Mouse (Mus musculus): ENCODE measurements around the gene Sfn.

The Sfn gene

DNA sequence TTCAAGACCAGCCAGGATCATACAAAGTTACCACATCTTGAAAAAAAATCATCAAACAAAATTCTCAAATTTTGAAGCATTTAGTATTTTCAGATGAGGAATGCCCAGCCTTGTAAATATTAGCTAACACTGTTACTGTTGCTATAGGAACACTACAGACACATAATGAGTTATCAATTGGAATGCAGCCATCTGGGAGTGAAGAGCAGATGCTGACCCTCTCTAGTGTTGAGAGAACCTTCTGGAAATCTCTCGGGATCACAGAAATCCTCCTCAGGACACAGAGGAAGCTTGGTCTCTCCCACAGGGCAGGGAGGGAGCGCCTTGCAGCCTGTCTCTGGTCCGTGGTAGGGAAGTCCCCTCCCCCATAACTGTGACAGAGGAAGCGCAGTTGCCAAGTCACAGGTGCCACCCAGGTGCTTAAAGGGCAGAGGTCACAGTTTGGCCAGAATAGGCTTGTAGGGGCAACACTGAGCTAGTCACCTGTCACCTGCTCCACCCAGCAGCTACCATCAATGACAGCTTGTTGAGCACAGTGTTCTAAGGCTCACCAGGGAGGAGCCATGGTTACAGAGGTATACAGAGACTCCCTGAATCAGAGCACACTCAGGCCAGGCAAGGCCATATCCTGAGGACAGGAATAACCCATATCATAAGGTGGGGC is 17.6 kb upstream of the Sfn start:
- DNase-seq: no peak

DNA sequence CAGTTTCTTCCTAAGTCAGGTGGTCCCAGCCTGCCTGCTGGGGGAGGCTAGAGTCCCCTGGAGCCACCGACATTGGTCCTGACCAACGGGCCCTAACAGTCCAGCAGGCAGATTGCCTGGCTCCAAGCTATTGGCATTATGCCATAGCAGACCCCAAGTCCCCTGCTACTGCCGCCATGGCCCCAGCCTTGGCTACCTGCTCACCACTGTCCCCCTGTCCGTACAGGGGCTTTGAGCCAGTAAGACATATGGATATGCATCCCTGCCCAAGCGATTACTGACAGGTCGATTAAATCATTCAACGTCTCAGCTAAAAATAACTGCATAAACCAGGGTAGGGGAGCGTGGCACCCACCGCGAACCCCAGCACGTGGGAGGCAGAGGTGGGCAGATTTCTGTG is 16.0 kb upstream of the Sfn start:
- no peak for DNase-seq

DNA sequence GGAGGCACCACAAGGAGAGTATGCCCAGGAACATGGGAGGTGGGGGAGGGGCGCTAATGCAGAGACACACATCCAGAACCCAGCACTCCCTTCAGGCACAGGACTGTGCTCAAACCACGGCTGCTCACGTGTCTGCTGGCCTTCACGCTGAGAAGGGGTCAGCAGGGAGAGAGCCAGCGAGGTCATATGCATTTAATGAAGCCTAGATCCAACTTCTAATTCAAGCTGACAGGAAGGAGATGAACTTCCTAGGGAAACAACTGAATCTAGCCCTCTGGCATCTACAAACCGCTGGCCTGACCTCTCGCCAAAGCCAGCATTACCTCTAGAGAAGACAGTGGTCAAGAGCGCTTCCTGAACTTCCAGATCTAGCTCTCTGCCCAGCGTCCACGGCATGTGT is 13.4 kb upstream of the Sfn start:
- peak; percentile 30 for DNase-seq

DNA sequence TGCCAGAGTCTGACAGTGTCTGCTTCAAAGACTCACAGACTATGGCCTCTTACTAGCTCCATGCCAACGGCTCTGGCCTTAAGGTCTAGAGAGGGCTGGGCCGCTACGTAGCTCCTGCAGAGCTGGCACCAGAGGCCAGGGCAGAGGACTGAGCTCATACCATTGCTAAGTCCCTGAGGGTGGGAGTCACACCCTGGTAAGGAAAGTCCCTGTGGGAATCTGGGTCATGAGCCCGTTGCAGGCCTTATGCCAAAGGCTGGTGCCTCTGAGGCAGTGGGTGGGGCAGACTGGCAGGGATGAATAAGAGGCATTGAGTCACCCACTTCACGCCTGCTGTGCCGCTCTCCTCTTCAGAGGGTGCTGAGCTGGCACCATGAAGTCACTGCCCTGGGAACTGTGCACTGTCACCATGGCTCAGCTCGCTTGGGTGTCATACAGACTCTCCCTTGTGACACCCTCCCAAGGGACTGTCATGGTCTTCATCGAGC is 12.3 kb upstream of the Sfn start:
- no peak for DNase-seq

DNA sequence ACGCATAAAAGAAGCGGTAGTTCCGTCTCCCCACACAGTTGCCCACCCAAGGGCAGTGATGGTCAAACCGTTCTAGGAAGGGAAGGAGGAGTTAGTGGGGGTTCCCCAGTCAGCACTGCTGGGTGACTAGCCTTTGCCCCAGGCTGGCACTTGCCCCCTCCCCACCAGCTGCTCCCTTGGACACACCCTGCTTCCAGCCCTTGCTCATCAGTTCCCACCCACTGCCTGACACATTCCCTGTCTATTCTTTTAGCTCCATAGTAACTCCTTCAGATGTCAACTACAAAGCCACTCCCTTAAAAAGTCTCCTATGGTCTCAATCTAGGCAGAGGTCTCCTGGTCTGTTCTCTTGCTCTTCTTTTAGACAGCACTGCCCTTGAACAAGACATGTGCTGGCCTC is 11.9 kb upstream of the Sfn start:
- DNase-seq: no peak

DNA sequence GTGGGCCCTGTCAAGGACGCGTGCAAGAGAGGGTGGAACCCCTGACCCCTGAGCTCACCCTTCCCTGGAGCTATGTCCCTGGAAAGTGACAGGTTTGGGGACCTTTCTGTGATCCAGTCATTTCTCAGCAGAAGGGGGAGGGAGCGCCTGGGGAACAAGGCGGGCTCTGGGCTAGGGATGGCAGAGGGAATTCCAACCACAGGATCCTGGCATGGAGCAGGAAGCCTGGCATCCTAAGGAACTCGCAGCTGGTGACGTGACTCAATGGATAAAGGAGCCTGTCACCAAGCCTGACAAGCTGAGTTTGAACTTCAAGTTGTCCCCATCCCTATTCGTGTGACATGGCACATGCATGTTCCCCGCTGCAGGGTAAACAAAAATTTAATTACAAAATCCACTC is 11.1 kb upstream of the Sfn start:
- no peak for DNase-seq

DNA sequence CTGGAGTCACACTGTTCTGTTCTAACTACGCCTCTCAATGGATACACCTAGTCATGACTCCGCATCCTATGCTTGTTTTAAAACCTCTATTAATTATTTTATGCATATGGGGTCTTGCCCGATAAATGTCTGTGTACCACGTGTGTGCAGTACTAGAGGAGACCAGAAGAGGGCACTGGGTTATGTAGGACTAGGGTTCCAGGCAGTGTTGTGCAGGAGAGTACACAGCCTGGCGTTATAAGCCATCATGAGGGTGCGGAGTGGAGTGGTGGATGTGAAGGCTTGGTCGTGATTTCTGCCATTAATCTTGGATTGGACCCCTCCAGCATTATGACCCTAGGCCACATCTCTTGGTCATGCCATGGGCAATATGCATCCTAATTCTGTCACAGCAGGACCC is 10.4 kb upstream of the Sfn start:
- no peak for DNase-seq

DNA sequence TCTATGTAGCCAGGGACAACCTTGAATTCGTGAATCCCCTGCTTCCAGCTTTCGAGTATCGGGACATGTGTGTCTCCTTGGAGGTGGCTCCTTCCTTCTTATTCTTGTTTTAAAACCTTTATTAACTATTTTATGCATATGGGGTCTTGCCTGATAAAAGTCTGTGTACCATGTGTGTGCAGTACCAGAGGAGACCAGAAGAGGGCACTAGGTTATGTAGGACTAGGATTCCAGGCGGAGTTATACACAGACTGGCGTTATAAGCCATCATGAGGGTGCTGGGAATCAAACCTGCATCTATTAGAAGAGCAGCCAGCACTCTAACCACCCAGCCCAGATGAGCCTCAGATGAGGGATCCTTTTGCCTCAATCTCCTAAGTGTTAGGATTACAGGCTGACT is 9.8 kb upstream of the Sfn start:
- no peak for DNase-seq

DNA sequence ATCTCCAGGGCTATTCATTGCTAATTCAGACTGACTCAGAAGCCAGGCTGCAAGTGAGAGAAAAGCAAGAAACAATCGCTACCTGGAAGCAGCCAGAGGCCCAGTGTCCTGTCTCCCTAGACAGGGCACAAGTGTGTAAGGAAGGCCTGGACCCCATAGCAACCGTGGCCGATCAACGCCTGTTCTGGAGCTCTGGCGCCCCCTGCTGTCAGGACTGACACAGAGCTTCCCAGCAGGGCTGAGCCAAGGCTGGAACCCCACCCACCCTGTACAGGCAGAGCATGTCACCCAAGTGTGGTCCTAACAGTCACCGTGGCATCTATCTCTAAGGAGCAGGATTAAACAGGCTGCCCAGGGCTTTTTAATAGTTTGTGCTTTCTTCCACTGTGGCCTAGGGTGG is 7.8 kb upstream of the Sfn start:
- peak; percentile 72 for DNase-seq

DNA sequence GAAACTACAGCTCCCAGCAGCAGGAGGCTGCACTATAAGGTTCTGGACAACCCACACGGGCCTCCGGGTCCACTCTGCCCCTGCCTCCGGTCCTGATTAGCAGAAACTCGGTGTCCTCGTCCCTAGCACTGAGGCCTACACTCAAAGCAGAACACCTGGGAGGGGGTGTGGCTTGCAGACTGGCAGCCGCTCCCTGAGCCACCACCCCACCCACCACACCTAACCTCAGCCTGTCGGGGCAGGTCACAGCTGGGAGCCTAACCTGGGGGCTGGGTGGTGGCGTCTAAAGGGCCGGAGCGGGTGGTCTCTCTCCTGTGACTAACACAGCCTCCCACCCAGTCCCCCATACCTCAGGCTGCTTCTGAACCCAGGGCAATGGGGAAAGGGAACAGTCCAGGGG is 5.3 kb upstream of the Sfn start:
- no peak for DNase-seq

DNA sequence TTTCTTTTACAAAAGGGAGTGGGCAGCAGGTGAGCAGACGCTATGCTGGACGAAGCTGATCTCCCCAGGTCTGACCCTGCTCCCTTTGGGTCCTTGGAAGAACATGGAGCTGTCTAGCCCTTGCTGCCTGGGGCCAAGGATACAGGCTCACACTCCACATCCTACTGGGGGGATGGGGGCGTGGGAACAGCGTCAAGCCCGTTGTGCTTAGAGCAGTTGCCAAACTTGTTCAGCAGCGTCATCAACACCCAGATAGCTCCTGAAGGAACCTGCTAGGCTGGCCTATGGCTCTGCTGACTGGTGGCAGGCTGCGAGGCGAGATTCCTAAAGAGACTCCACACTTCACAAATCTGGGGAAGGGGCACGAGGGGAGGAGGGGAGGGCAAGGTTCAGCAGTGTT is 3.4 kb upstream of the Sfn start:
- no peak for DNase-seq

DNA sequence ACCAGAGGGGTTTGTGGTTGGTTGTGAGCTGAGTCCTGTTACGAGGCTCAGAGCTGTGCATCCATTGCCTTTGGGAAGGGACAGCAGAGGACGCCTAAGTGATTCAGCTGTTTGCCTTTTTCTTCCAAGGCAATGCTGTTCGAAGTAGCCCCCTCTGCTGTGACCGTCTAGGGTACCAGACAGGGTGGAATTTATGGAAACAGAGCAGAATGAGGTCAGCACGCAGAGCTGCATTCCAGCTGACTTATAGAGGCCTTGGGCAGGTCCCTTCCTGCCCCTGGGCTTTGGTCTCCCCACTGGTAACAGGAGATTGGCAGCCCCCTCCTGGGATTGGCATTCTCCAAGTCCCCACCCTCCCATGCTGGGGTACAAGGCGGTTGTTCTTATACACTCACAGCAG is 2.9 kb upstream of the Sfn start:
- no peak for DNase-seq

DNA sequence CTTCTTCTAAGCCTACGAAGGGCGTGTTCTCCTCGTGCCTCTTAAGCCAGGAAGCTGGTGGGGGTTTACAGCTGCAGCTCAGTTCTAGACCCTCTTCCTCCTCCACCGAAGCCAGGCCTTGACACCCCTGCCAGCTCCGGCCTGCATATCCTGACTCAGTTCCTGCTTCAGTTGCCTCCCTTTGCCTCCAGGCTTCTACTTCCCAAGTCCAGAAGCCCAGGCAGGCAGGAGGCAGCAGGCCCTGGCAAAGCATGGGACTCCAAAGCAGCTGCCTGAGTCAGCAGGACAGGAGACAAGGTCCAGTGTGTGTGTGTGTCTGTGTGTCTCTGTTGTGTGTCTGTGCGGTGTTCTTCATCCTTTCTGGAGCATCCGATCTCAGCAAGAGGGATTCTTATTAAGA is 2.2 kb upstream of the Sfn start:
- no peak for DNase-seq

DNA sequence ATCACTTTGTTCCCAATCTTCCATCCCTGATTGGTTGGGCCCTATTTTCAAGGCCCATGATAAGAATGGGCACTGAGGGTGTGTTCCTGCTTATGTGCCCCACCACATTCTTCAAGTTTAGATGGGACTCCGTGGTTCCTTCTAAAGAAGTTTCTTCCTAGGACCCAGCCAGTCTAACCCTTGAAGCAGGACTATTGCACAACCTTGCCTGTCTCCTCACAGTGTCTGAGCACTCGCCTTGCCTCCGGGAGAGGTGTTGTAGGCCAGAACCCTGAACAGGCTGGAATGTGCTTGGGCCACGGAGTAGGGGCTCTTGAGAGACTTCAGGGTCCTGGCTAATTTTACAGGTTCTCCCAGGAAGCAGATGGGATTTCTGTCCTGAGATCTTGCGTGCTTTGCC is 1.1 kb upstream of the Sfn start:
- DNase-seq: no peak

DNA sequence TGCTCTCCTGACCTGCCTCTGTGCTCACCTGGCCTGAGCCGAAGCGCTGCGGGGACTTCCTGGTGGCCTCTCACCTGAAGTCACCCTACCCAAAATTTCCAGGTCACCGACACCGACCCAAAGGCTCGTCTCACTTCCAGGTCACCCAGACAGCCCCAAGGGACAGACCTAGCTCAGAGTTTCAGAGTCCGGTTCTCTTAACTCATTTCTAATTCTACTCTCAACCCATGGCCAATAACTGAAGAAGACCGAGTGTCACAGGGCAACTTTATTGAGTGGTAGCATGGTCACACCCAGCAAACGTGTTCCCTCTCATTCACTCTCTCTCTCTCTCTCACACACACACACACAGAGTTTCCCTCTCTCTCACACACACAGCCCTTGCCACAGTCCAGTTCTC is 1.7 kb downstream of the Sfn start:
- no peak for DNase-seq

DNA sequence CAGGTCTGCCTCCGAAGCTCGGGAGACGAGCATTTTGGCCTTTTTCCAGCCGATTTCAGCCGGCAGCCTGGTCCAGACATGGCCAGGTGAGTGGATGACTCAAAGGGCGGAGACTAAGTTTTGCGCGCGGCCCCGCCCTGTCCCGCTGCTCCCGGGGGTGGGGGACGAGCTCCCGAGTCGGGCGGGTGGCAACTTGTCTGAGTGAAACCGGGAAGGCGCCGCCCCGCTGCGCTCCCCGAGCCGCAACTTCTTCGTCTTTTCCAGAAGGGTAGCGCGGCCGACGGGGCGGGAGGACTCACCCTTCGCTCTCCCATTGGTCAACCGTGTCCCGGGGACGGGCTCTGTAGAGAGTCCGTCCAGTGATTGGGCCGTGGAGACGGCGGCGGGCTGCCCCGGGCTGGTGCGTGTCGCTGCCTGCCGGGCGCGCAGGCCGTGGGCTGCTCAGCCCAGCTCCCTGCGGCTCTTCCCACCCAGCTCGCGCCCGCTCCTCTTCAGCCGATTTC is 2.3 kb downstream of the Sfn start:
- peak; percentile 96 for DNase-seq

DNA sequence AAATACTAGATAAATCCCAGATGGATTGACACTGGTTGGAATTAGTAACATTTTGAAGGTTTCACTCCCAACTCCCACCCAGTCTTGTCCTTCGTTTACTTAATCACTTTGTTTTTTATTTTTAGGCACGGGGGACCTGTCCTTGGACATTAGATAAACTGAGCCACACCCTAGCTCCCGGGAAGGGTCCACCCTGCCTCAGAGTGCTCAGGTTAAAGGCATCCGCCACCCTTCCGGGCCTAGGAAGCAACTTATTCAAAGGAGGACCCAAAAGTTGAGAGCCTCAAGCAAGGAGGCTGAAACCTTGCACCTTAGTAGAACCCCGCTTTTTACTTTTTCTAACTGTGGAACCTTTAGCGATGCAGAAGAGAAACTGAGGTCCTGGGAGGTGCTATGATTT is 2.9 kb downstream of the Sfn start:
- no peak for DNase-seq

DNA sequence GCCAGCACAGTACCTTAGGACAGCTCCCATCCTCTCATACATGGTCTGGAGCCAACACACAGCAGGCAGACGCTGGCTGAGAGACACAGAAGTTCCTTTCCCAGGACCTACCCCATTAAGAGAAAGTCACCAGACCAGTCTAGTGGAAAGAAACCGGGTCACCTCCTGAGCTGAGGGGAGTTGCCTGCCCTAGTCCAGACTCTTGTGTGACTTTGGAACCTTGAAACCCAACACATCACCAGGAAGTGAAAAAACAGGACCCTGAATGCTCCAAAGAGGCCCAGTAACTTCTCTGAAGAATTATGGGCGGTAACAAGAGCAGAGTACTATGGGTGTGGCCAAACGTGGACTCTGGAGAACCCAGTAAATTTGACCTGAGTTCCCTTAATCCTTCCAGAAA is 3.4 kb downstream of the Sfn start:
- DNase-seq: peak; percentile 67

DNA sequence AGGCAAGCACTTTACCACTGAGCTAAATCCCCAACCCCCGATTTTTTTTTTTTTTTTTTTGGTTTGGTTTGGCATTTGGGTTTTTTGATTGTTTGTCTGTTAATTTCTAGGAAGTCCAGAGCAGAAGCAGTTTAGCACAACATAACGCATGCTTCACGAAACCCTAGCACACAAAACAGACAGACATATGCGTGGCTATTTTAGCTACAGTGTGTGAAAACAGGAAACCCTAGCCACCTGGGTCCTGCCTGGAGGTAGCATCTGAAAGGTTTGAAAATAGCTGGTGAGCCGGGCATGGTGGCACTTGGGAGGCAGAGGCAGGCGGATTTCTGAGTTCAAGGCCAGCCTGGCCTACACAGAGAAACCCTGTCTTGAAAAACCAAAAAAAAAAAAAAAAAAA is 5.9 kb downstream of the Sfn start:
- DNase-seq: no peak

DNA sequence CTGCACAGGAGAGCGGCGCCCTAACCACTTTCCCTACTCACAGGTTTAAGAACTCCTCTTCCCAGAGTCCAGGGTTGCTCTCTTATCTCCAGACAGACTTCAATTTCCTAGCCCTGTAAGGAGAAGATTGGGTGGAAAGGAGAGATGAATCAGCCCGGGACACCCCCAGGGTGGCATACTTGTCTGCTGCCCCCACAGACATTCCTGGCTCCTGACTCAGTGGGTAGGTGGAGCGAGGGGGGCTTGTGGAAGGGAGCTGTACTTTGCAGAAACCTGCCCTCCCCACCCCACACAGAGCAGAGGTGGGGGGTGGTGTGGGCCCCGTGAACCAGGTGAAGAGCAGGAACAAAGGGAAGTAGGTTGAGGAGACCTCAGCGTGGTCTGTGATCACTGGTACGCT is 6.4 kb downstream of the Sfn start:
- no peak for DNase-seq

DNA sequence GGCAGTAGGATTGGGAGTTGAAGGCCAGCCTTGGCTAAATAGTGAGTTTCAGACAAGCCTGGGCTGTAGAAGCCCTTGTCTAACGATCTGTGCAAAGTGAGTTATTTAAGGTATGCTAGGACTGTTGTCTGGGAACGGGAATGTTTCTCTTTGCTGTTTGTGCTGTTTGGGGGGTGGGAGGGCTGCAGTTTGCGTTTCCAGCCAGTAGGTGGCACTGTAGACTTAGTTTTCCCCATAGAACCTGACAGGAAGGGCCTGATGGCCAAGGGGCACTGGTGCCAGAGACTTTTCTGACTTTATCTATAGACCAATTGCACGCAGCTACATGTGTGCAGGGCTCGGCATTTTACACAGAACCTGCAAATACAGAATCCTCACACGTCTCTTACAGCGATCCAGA is 9.4 kb downstream of the Sfn start:
- DNase-seq: peak; percentile 48

DNA sequence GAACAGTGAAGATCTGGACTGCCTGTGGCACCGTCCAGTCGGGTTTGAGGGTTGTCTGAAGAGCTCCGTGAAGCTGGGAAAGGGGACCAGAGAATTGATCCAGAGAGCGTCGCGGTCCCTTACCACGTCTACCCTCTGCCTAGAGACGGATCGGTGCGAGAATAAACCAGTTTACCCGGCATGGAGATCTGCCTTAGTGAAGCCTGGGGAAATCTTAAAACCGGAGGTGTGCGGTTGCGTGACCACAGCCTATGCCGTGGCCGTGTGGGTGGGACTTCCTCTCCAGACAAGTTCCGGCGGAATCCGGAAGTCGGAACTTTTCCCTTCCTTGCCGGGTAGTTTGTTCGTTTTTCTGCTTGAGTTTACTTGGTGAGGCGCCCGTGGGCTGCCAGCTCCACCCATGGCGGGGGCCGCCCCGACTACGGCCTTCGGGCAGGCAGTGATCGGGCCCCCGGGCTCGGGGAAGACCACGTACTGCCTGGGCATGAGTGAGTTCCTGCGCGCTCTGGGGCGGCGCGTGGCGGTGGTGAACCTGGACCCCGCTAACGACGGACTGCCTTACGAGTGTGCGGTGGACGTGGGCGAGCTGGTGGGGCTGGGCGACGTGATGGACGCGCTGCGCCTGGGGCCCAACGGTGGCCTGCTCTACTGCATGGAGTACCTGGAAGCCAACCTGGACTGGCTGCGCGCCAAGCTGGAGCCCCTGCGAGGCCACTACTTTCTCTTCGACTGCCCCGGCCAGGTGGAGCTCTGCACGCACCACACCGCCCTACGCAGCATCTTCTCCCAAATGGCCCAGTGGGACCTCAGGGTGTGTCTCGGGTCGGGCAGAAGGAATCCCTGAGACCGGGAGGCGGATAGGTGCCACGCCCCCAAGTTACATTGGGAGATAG is 17.7 kb downstream of the Sfn start, which contains the start of gene Gpn2:
Gpn2 (plus strand) TSS at position 304 of the 893 bp plus-strand sequence.
- DNase-seq: peak; percentile 78

DNA sequence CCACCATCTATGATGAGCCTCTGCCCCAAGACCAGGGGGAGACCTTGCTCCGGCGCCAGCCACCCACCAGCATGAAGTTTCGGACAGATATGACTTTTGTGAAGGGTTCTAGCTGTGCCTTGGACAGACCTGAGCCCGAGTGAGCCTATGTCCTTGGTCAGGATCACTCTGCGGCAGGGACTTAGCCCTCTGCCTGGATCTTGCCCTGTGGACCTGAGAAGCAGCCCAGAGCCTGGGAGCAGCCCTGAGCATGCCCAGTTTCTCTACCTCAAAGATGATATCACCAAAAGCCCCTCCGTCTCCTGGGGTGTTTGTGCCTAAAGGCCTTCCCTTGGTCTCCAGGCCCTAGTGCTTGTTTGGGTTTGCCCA is 18.3 kb downstream of the Sfn start:
- no peak for DNase-seq

DNA sequence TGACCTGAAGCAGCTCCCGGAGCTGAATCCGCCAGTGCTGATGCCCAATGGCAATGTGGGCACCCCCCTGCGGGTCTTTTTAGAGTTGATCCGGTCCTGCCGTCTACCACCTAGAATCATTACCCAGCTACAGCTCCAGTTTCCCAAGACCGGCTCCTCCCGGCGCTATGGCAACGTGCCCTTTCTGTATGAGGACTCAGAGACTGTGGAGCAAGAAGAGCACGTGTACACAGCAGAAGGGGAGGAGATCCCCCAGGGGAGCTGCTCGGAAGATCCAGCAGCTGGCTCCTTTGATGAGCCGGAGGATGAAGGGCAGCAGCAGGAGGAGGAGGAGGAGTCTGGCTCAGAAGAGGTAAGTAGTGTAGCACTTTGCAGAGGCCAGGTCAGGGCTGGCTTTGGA is 24.0 kb downstream of the Sfn start:
- no peak for DNase-seq

DNA sequence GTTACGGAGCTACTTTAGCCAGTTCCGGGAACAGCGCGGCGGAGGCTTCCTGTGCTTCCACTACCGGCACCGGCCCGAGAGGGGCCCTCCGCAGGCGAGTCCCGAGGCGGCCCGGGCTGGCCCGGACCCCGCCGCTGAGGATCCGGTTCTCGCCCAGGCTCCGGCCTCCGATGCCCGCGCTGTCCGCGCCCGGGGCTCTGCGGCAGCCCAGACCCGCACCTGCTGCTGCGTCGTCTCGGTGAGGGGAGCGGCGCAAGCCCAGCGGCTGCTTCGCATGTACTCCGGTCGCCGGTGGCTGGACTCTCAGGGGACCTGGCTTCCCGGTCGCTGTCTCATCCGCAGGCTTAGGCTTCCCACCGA is 27.1 kb downstream of the Sfn start:
- no peak for DNase-seq

Measured in kidney, adult 11 months (tissue).